Mouse (Mus musculus) cerebellum, adult 2 months (tissue): ENCODE data around the gene 9330182L06Rik.

Experiments
- CTCF ChIP-seq: fragments of 200-500 bp; IDR thresholded peaks from 2 replicates; pipeline ENCODE4 v1.5.1; 2011; ENCODE audit warnings: low read depth, mild to moderate bottlenecking, control low read depth, low read length, moderate library complexity, borderline replicate concordance; ENCODE audit not compliant: insufficient read depth
- POLR2A ChIP-seq: fragments of 200-500 bp; IDR thresholded peaks from 2 replicates; pipeline ENCODE4 v1.6.1; 2011; ENCODE audit warnings: low read length, control low read depth, borderline replicate concordance; ENCODE audit not compliant: insufficient read depth

DNA sequence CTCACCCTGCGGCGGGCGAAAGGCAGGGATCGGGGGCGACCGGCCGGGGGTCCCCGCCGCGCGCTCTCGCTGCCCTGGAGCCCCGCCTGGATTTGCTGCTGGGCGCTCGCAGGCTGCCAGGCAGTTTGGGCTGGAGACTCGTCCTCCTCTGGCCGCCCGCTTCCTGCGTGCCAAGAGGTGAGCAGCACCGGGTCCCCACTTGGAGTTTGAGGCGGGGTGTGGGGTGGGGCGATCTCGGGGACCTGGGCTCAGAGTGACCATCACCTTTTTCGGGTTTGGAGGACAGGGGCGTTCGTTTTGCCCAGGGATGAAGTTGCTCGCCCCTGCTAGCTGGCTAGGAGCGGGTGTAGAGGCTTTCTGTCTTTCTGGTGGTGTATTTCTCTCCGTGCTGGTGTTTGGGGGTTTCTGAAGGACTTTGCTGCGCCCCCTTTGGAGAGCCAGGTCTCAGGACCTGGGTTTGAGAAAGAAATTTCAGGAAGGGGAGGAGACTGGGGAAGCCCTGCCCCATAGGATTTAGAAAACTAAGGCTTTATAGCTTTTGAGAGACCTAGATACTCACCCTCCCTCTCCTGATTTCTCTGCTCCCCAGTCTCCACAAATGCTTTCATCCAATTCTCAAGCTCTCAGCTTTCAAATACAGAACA lies 484 bp downstream of the 9330182L06Rik start:
- TF ChIP-seq POLR2A, result no peak
- no peak for TF ChIP-seq CTCF
